Mouse (Mus musculus) intestine, postnatal 0 days (tissue): Measurements from ENCODE around the gene 1810030O07Rik. TPM values are rescaled to one million over a fixed set of nuclear protein-coding genes. Genes with fewer than 3 reads are reported as not detected.

Experiments used
- polyA plus RNA-seq: library from polyadenylated mRNA; unstranded; fragments of >200 nt; fragmentation: Nextera tagmentation; extraction: Ambion mirVana; gene quantifications from 2 replicates; pipeline ENCODE4 v1.2.1, GENCODE M21; 2015

1810030O07Rik gene
- polyA plus RNA-seq, 1 experiment from 2014 or later = 15.3 TPM

Other genes with a start within 250 kb of the 1810030O07Rik start
- 167 and 170 TPM in 2 replicates for gene Atp6ap2, start 85.9 kb downstream of the 1810030O07Rik start, polyA plus RNA-seq
- gene Med14, start 88.4 kb upstream of the 1810030O07Rik start, polyA plus RNA-seq = 5.5 and 5.7 TPM in 2 replicates